Mouse (Mus musculus) E14TG2a.4 (cell line): ENCODE measurements around the gene Qrfpr.

Experiments used
- CTCF ChIP-seq: conservative IDR thresholded peaks from 2 replicates; pipeline ENCODE4 v1.5.1; 2014; ENCODE audit warnings: low read length
- NANOG ChIP-seq: IDR thresholded peaks from 2 replicates; pipeline ENCODE4 v1.6.1; 2014; ENCODE audit warnings: borderline replicate concordance, low read length, mixed read lengths

DNA sequence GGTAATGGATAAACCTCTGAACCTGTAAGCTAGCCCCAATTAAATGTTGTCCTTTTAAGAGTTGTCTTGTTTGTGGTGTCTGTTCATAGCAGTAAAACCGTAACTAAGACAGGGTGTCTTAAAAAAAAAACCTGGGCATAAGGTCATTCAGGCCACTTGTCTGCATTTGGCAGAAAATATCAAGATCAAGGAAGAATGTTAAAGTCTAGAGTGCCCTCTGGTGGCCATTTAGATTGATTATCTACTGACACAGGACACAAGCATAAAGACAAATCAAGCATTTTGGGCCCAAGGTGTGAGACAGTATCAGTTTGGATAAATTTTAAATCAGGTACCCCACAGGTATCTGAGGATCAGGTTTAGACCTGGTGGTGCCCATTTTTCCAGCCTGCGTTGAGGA is 84.6 kb downstream of the Qrfpr start:
- peak; percentile 46 for TF ChIP-seq CTCF
- no peak for TF ChIP-seq NANOG
